Mouse (Mus musculus) cerebellum, adult 11-12 months (tissue): ENCODE measurements around the gene Melk.

Experiments
- DNase-seq: peaks from one replicate; pipeline ENCODE4 v3.0.0; 2022

Melk gene

GRCm38 (mm10) chr4:44300781-44301750 lies at the start of gene Melk:
Gene Melk (plus strand): TSS chr4:44300876.
- peak; percentile 19 for DNase-seq

GRCm38 (mm10) chr4:44251521-44251920 lies 49.2 kb upstream of the Melk start:
- DNase-seq: no peak

- no peak for DNase-seq
Observed at GRCm38 (mm10) chr4:44251966-44252916, 48.4 kb upstream of the Melk start.

GRCm38 (mm10) chr4:44253191-44253590 lies 47.5 kb upstream of the Melk start:
- DNase-seq: no peak

GRCm38 (mm10) chr4:44254579-44254978 lies 46.1 kb upstream of the Melk start:
- no peak for DNase-seq

- no peak for DNase-seq
Observed at GRCm38 (mm10) chr4:44259126-44259525, 41.5 kb upstream of the Melk start.

- DNase-seq: no peak
Observed at GRCm38 (mm10) chr4:44260244-44260643, 40.4 kb upstream of the Melk start.

- no peak for DNase-seq
Observed at GRCm38 (mm10) chr4:44265500-44265899, 35.2 kb upstream of the Melk start.

GRCm38 (mm10) chr4:44267437-44267836 lies 33.2 kb upstream of the Melk start:
- no peak for DNase-seq

- DNase-seq: no peak
Observed at GRCm38 (mm10) chr4:44269376-44269817, 31.3 kb upstream of the Melk start.

- DNase-seq: no peak
Observed at GRCm38 (mm10) chr4:44271134-44271533, 29.5 kb upstream of the Melk start.

- no peak for DNase-seq
Observed at GRCm38 (mm10) chr4:44281597-44282265, 18.9 kb upstream of the Melk start.

- DNase-seq: peak; percentile 23
Observed at GRCm38 (mm10) chr4:44292534-44292933, 8.1 kb upstream of the Melk start.

GRCm38 (mm10) chr4:44295837-44296236 lies 4.8 kb upstream of the Melk start:
- no peak for DNase-seq

- DNase-seq: no peak
Observed at GRCm38 (mm10) chr4:44306585-44306984, 5.9 kb downstream of the Melk start.

- DNase-seq: no peak
Observed at GRCm38 (mm10) chr4:44310429-44310828, 9.8 kb downstream of the Melk start.

GRCm38 (mm10) chr4:44310911-44311310 lies 10.2 kb downstream of the Melk start:
- no peak for DNase-seq

- DNase-seq: no peak
Observed at GRCm38 (mm10) chr4:44316270-44316809, 15.7 kb downstream of the Melk start.

GRCm38 (mm10) chr4:44320448-44320847 lies 19.8 kb downstream of the Melk start:
- DNase-seq: no peak

- DNase-seq: no peak
Observed at GRCm38 (mm10) chr4:44322124-44322523, 21.4 kb downstream of the Melk start.

- DNase-seq: no peak
Observed at GRCm38 (mm10) chr4:44325453-44325852, 24.8 kb downstream of the Melk start.

- DNase-seq: no peak
Observed at GRCm38 (mm10) chr4:44326721-44327120, 26.0 kb downstream of the Melk start.
